Mouse (Mus musculus): ENCODE data around the gene Tbc1d4.

The Tbc1d4 gene

DNA sequence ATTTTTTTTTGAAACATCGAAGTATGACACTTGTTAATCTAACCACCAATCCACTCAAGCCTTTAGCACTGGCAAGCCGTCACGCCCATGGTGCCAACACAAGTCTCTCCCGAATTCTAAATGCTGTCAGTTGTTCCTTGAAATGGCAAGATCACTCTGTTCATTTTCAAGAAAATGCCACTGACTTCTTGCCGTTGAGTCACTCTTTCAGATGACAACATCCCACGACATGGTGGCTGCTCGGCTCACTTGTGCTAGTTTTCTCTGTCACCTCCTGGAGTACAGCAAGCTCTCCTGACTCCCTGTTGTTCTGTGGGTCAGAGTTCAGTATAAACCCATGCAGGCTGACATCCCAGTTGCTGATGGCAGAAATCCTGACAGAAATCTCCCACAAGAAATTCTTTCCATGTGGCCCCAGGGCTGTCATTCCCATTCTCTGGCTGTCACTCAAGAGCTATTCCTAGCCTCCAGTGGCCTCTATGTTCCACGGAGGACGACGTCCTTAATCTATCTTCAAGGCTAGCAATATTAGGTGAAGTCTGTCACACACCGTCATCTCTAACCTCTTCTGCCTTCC is 81.5 kb downstream of the Tbc1d4 start:
- no peak for DNase-seq

DNA sequence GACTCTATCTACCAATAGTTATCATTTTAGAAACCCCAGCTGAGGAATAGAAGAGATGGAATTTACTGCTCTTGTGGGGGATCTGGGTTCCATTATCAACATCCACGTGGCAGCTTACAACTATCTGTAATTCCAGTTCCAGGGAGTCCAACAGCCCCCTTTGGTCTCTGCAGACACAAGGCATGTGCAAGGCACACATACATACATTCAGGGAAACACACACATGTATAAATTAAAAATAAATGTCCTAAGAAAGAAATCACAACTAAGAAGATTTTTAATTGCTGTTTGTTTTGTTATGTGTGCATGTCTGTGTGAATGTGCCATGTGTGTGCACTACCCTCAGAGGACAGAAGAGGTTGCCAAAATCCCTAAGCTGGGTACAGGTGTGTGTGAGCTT is 82.5 kb downstream of the Tbc1d4 start:
- no peak for DNase-seq

DNA sequence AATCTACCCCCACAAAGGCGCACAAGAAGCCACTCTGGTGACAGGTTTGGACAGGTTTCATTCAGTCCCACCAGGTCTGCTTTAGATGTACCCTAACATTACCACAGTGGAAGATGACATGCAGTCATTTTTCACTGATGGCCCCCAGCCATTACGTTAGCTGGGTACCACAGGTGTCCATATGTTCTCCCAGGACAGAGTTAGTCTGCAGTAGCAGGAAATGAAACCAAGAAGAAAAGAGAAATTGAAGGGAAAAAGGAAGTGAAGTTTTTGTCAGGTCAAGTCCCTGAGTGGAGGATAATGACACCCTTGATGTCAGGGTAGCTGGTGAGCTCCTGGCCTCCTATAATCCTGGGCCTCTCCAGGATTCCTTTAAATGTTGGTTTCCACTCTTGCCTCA is 89.0 kb downstream of the Tbc1d4 start:
- DNase-seq, result no peak

DNA sequence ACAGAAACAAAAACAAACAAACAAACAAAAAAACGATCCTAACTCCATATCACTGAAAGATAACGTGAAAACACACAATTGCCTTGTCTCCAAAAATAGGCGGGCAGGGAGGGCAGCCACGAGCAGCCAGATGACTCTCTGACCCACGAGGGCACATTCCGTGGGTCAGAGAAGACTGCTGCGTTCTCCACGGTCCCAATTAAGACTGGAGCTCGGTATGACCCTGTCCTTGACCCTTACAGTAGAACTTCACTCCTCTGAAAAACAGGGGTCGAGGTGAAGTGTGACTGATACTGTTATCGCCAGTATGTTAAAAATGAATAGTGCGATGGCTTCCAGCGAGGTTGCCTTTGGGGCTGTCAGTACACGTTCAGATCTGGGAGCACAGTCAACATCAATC is 90.7 kb downstream of the Tbc1d4 start:
- no peak for DNase-seq

DNA sequence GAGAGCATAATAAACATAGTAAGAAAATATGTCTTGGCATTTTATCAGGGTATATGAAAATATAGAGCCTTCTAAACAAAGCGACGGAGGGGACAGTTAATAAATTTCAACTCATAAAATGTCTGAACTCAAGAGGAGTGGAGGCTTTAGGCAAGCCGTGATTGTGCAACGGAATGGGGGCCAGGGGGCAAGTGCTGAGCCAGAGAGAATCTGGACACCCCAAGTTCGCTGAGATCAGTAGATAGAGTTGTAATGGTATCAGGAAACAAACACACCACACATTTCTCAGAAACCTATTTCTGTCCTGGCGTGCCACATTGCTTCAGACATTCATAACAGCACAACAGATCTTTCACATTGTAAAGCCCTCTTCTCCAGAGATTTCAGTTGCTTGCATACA is 91.2 kb downstream of the Tbc1d4 start:
- DNase-seq, result no peak

DNA sequence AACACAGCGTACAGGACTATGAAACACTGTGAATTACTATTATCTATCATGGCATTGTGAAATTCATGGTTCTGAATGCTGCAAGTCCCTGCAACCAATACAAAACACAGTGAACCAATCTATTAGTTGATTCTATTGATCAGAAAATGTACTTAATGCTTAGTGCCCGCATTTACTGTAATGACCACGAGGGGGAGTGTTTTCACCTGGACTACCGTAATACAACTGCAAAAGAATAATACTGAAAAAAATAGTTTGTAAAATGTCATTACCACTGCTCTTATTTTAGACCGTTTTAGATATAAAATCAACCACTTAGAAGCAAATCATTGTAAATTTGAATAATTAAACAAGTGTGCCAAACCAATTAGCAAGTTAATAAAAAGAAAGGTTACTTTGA is 91.7 kb downstream of the Tbc1d4 start:
- DNase-seq, result peak; percentile 26

DNA sequence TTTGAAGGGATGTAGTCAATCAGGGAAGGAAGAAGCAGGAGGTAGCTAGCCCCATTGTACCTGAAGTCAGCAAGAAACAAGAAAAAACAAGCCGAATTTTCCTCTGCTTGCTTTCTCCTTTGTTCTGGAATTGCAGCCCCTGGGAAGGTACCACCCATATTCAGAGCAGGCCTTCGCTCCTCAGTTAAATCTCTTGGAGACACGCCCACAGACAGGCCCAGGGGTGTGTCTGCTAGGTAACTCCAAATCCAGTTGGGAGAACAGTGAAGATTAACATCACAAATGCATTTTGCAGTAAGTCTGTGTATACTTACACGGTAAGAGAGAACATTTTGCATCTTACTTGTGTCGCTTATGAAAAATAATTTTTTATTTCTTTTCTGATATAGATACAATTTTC is 92.1 kb downstream of the Tbc1d4 start:
- DNase-seq, result no peak

DNA sequence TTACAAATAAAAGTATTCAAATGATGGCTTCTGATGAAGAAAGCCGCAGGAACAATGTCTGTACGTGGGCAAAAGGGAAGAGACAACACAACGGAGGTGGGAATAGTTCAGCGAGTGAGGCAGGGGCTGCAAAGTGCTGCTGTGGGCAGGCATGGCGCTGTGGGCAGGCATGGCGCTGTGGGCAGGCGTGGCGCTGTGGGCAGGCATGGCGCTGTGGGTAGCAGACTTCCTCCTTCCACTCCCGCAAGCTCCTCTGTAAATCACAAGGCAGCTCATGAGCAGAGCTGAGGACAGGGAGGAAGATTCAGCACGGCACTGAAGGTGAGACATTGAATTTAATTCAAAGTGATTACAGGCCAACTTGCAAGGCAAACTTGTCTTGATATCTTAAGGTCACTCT is 93.0 kb downstream of the Tbc1d4 start:
- DNase-seq, result no peak

DNA sequence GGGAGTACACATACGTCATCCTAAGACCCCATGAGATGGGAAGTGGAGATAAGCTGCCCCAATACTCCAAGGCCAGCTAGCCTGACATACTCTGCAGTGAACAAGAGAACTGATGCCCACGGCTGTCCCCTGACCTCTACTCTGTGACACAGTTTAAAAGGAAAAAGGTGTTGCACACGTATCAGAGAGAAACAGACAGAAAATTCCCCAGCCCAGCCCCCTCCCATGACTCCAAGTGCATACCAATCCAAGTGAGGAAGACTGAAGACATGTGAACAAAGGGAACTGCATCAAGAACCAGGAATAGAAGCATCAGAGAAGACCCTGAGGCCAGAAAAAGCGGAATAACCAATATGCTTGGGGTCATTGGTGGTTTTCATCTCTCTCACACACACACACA is 93.7 kb downstream of the Tbc1d4 start:
- no peak for DNase-seq

DNA sequence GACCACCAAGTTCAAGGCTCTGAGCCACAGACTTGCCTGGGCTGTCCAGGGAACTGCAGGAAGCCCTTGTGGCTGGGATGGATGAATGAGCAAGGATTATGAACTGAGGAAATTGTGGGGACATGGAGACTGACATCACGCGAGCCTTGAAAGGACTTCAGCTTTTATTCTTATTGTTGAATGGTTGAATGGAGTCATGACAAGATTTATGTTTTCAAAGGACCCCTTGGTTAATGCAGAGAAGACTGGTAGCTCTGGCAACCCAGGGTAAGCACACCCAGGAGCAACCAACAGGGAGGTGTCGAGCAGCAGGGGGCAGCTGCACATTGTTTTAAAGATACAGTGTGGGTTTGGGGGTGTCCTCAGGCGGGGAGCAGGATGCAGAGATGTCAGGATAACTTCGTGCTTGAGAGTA is 94.4 kb downstream of the Tbc1d4 start:
- no peak for DNase-seq

DNA sequence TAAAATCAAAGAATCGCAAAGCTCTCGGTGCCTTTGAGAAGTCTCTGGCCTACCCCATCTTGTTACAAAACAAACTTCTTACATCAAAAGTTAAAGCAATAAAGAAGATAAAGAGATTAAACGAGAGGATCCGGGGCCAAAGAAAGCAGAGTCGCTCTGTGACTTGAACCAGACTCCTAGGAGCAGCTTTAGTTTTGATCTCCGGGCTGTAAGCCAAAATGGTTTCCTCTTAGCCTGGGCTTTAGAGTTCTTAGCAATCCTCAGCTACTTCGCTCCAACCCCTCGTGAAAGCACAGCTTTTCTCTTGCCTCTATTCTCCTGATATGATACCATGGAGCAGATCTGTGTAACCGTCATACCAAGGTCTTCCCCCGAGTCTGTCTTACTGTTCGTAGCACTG is 95.8 kb downstream of the Tbc1d4 start:
- DNase-seq, result no peak

DNA sequence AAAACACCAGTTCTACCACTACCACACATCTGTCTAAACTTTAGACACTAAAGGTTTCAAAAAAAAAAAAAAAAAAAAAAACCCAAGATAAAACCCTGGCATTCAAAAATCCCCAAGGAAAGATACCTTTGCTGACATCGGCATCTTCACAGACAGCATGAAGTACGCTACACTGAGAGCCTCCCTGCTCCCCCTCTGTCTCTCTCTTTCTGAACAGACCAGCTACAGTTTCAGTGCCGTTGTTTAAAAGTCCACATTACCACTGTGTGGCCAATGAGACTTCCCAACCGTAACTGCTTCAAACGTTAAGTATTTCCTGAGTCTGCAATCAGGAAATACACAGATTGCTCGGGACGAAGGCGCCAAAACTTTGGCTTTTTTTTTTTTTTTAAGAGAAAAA is 97.6 kb downstream of the Tbc1d4 start:
- no peak for DNase-seq

DNA sequence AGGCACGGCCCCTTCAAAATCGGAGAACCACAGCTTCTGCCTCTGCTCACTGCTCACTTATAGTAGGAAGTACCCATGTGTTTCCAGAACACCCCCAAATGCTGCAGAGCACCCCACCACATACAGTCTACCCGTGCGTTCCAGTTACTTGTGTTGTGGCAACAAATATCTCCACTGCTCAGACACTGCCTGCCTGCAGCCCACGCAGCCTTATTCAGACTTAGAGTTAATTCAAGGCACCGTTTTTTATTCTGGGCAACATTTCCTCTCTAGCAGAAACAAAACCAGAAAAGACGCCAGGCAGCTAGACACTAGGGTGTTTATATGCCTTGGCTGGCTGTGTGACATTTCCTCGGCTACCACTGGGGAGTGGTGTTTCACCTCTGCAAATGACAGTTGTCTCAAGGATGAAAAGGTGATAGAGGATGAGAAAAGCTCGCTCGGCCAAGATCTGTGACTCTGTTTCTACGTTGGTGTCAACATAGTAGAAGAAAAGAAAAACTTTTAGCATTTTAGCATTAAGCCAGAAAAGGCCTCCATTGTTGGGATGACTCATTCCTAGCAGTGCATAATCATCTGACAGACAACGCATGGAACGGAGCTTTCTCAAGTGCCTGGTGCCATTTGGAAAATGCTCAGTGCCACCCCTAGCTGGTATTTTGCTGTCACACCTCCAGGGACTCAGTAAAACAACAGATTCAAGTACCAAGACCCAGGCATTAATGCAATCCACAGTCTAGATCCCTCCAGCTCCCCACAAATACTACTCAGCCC is 98.3 kb downstream of the Tbc1d4 start:
- peak; percentile 14 for DNase-seq

DNA sequence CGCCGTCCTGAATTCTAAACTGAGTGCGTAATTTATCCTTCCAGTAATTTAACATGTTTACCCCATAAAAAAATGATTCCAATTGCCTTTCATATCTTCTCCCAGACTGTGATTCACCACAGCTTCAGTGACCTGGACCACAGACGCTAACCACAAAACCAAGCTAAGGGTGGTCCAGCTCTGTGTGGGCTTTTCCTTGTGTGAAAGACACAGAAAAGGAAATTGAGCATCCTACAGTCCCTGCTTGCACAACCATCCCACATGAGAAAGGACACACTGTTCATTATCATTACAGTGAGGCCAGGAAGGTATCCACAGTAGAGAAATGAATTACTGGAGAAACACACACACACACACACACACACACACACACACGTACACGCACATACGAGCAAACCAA is 99.2 kb downstream of the Tbc1d4 start:
- DNase-seq, result no peak

DNA sequence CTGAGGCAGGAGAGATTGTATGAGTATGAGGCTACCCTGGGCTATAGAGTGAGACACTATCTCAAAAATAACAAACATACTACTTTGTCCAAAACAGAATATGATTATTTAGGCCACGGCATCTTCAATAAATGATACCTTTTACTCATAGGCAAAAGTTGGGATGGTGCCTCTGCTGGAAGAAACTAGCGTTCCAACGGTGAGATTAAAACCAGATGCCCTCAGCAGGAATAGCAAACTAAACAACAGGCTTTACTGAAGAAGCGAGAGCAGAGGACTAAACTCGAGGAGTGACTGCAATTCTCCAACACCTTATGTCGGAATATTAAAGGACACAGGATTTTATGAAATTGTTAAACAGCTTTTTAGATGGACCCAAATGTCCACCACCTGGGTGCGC is 101.0 kb downstream of the Tbc1d4 start:
- DNase-seq, result no peak

DNA sequence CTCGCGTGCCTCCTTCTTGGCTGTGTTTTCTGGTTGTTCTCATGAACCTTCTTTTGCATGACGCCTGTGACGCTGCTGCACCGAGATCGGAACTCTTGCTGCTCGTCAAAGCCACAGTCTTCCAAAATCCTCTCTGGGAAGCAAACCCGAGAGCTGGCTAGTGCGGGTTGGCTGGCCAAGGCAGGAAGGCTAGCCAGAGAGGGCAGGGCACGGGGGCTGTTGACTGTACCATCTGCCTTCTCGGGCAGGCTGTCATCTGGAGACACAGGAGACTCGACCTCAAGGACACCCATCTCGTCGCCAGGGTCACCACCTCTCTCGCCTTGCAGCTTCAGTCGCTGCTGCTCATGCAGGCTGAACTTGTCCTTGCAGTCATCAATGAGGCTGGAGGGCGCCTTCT is 101.8 kb downstream of the Tbc1d4 start:
- DNase-seq, result no peak

DNA sequence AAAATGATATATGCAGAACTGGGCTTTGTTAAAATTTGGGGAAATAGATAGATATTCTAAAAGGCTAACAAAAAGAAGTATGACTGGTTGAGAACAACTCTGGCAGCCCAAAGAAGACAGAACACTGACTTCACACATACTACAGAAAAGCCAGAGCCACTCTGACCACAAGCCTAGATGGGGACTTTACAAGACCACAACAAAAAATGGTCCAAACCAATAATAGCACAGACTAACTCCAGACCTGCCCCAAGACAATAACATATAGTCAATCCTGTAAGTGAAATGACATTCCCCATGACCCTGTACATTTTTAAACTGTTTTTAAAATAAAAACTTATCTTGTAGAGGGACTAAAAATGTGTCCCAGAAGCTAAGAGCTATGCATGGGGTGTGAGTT is 103.2 kb downstream of the Tbc1d4 start:
- no peak for DNase-seq

DNA sequence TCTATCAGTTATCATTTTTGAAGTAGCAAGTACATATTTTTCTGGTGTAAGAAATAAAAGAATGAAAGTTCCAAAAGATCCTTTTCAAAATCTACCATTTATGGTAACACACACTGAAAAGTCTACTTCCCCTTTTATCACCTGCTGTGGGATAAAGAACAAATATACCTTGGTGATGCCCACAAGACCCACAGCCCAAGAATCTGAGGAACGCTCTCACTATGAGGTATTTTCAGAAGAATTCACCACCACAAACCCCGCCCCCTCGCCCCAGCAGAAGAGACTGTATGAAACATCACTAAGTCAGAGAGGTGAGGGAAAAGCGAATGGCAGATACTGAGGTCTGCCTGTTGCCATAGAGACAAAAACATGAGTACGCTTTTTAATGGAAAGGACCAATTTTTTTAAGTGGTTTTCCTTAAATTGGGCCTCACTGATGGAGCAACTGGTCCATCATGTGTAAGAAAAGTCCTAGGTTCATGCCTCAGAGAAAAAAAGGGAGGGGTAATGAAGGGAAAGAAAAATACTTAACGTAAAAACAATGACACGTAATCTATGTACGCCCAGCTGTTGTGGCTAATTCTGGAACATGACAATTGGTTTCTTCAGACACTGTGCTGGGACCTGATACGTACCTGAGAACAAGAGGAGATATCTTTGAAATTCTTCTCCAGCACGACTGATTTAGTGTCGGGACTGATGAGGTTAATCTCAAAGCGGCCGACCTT is 104.4 kb downstream of the Tbc1d4 start:
- peak; percentile 29 for DNase-seq

DNA sequence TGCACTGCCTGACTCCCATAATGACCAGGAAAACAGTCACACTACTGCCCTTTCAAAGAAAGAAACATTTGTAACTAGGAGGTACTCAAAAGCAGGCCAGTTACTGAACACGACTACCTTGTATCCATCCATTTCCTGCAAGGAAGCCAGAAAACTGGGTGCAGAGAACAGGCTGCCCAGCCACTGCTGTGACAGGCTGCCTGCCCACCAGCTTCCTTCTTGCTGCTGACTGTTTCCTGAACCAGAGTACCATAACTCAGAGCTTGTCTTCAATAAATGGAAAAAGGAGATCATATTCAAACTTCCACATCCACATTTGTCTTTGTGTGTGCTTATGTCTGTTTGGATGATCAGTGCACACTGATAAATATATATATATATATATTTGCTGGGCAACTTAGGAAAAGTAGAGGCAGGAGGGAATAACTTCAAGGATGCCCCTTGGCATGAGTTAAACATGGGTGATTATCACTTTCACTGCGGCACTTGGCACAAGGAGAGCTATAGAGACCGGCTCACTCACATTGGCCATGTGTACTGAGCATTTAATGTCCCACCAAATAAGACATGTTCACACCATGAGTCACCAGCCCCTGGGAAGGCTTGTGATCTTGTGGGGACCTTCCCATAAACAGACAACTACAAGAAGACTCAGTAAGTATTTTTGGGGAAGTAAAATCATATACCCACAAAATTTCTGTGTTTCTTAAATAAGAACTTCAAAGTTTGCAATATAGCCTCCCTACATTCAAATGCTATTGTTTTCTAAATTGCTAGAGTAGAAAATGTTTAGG is 105.6 kb downstream of the Tbc1d4 start:
- no peak for DNase-seq

DNA sequence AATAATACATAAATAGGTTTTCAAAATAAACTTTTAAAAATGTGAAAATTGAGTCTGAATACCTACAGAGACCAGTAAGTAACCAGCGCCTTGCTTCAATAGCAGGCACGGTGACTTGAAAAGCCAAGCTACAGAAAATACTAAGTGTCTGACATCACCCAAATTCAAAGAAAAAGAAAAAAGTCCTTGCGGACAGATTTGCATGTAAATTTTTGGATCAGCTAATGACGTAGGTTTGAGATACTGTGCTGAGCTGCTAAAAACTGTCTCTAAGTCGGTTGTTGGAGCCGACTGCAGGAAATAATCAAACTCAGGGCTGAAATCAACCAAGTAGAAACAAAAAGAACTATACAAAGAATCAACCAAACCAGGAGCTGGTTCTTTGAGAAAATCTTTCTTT is 107.1 kb downstream of the Tbc1d4 start:
- DNase-seq, result no peak

DNA sequence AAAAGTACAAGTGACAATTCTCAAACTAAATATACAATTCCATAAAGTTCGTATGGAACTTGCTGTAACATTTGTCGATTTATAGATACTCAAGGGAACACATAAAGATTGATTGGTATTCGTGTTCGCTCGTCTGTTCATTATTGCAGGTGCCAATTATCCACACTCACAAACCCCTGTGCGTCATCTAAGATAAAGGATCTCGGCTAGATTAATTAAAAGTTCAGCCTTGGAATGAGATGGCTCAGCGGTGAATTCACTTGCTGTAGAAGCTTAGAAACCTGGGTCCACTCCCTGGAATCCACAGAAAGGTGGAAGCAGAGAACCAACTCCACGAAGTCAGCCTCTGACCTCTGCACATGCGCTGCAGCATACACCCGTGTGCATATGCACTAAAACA is 107.5 kb downstream of the Tbc1d4 start:
- no peak for DNase-seq

DNA sequence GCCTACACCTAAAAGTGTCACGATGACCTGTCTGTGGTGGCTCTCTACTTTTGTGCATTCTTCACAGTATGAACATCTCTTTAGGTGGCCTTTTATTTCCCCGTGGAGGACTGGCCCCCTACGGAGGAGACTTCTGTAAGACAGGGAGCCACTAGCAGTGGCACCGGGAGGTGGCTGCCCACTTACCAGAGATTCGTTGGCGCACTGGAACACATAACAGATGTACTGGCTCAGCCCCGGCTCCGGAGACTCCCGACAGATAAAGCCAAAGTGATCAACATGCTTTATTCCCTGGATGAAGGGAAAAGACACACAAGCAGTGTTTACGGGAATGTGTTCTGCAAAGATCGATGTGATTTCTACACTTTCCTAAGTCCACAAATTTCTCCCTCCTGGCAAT is 108.2 kb downstream of the Tbc1d4 start:
- no peak for DNase-seq

DNA sequence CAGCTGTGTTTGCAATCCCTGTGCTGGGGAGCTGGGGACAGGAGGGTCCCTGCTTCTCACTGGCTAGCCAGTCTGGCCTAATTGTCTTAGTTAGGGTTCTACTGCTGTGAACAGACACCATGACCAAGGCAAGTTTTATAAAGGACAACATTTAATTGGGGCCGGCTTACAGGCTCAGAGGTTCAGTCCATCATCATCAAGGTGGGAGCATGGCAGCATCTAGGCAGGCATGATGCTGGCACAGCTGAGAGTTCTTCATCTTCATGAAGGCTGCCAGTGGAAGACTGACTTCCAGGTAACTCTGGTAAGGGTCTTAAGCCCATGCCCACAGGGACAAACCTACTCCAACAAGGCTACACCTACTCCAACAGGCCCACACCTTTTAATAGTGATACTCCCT is 109.2 kb downstream of the Tbc1d4 start:
- no peak for DNase-seq
